Mouse (Mus musculus) CH12.LX (cell line): ENCODE results near the gene Plcb2. TPM values are rescaled to one million over a fixed set of nuclear protein-coding genes. Genes with fewer than 3 reads are reported as not detected.

ENCODE experiments used
- DNase-seq: peaks from one replicate; pipeline ENCODE4 v3.0.0-alpha.2; 2013; ENCODE audit errors: extremely low read depth
- H3K27ac ChIP-seq: 2 replicates; pipeline ENCODE4 v1.5.1; 2012; ENCODE audit warnings: low read depth, mild to moderate bottlenecking, control low read depth, moderate library complexity; ENCODE audit not compliant: insufficient read depth
- H3K27me3 ChIP-seq: replicated peaks from 2 replicates; pipeline ENCODE3; 2012; ENCODE audit warnings: inconsistent platforms
- H3K36me3 ChIP-seq, 2 experiments: replicated peaks in 1 of 2; 2 replicates each; pipeline versions ENCODE3 to v1.6.1; 2012; ENCODE audit warnings: inconsistent platforms in 1 of 2, low read length in 1 of 2, mild to moderate bottlenecking in 1 of 2, mixed read lengths in 1 of 2, moderate library complexity in 1 of 2; ENCODE audit not compliant: control insufficient read depth in 1 of 2, insufficient read depth in 1 of 2
- H3K4me1 ChIP-seq, 2 experiments: 2 replicates each; pipeline ENCODE4 v1.6.1; 2012; ENCODE audit warnings: inconsistent platforms in 1 of 2, moderate library complexity in 1 of 2; ENCODE audit not compliant: insufficient read depth in 2 of 2, control insufficient read depth in 1 of 2
- H3K4me2 ChIP-seq: 2 replicates; pipeline ENCODE4 v1.6.1; 2012; ENCODE audit warnings: low read depth, mild to moderate bottlenecking, control low read depth; ENCODE audit not compliant: poor library complexity, insufficient read depth, severe bottlenecking
- H3K4me3 ChIP-seq, 3 experiments: fragments of 150-350 bp in 1 of 3; sonication (generic) in 1 of 3; replicated peaks in 1 of 3; 2 replicates each; pipeline versions ENCODE3 to v1.5.1; 2011 to 2012; ENCODE audit warnings: low read depth in 2 of 3, low read length in 2 of 3, mild to moderate bottlenecking in 2 of 3, moderate library complexity in 2 of 3, control low read depth in 1 of 3, improper control_type of control experiment in 1 of 3, inconsistent platforms in 1 of 3, mixed read lengths in 1 of 3; ENCODE audit not compliant: poor library complexity in 1 of 3
- H3K79me2 ChIP-seq: replicated peaks from 2 replicates; pipeline ENCODE4 v1.6.1; 2012; ENCODE audit warnings: mild to moderate bottlenecking, moderate library complexity; ENCODE audit not compliant: control insufficient read depth, poor library complexity, insufficient read depth, severe bottlenecking; ENCODE audit errors: extremely low read depth
- H3K9ac ChIP-seq: 2 replicates; pipeline ENCODE4 v1.6.1; 2012; ENCODE audit warnings: low read depth, mild to moderate bottlenecking, control low read depth, moderate library complexity; ENCODE audit not compliant: insufficient read depth
- H3K9me3 ChIP-seq: replicated peaks from 2 replicates; pipeline ENCODE3; 2012; ENCODE audit warnings: low read length, inconsistent platforms, mixed read lengths
- BHLHE40 ChIP-seq: IDR thresholded peaks from 2 replicates; pipeline ENCODE4 v1.6.1; 2011; ENCODE audit warnings: mild to moderate bottlenecking, low read depth, low read length, improper control_type of control experiment
- CHD2 ChIP-seq: IDR thresholded peaks from 2 replicates; pipeline ENCODE4 v1.6.1; 2011; ENCODE audit warnings: low read length, improper control_type of control experiment
- CTCF ChIP-seq, 2 experiments: IDR thresholded peaks in 1 of 2; conservative IDR thresholded peaks in 1 of 2; 2 replicates each; pipeline ENCODE4 v1.5.1; 2011 to 2012; ENCODE audit warnings: low read depth in 2 of 2, low read length in 2 of 2, improper control_type of control experiment in 1 of 2, inconsistent platforms in 1 of 2, mild to moderate bottlenecking in 1 of 2, moderate library complexity in 1 of 2
- EP300 ChIP-seq: IDR thresholded peaks from 2 replicates; pipeline ENCODE4 v1.6.1; 2011; ENCODE audit warnings: low read length, improper control_type of control experiment
- ETS1 ChIP-seq: conservative IDR thresholded peaks from 2 replicates; pipeline ENCODE4 v1.6.1; 2012; ENCODE audit warnings: low read depth, mild to moderate bottlenecking, inconsistent platforms, low read length, improper control_type of control experiment, moderate library complexity
- HCFC1 ChIP-seq: IDR thresholded peaks from 2 replicates; pipeline ENCODE4 v1.6.1; 2012; ENCODE audit warnings: low read depth, mild to moderate bottlenecking, inconsistent platforms, low read length, improper control_type of control experiment
- KAT2A ChIP-seq: IDR thresholded peaks from 2 replicates; pipeline ENCODE4 v1.6.1; 2012; ENCODE audit warnings: low read length, improper control_type of control experiment, inconsistent platforms; ENCODE audit not compliant: insufficient replicate concordance
- MXI1 ChIP-seq: IDR thresholded peaks from 2 replicates; pipeline ENCODE4 v1.6.1; 2011; ENCODE audit warnings: mild to moderate bottlenecking, low read depth, low read length, improper control_type of control experiment
- PAX5 ChIP-seq: IDR thresholded peaks from 2 replicates; pipeline ENCODE4 v1.6.1; 2012; ENCODE audit warnings: low read length, inconsistent platforms, mixed read lengths
- RCOR1 ChIP-seq: conservative IDR thresholded peaks from 2 replicates; pipeline ENCODE4 v1.6.1; 2012; ENCODE audit warnings: low read depth, mild to moderate bottlenecking, inconsistent platforms, low read length, improper control_type of control experiment
- SMC3 ChIP-seq: IDR thresholded peaks from 2 replicates; pipeline ENCODE4 v1.6.1; 2011; ENCODE audit warnings: low read depth, low read length, improper control_type of control experiment
- USF1 ChIP-seq: IDR thresholded peaks from 2 replicates; pipeline ENCODE4 v1.6.1; 2014; ENCODE audit warnings: low read depth, mild to moderate bottlenecking, inconsistent platforms, low read length, improper control_type of control experiment
- ZKSCAN1 ChIP-seq: IDR thresholded peaks from 2 replicates; pipeline ENCODE4 v1.6.1; 2012; ENCODE audit warnings: low read depth, inconsistent platforms, low read length, improper control_type of control experiment, borderline replicate concordance
- ZNF384 ChIP-seq: IDR thresholded peaks from 2 replicates; pipeline ENCODE4 v1.6.1; 2012; ENCODE audit warnings: low read depth, low read length, improper control_type of control experiment, inconsistent platforms
- dilution Hi-C: fragments of 300-500 bp; cut with MboI; formaldehyde crosslinking; loops from 2 replicates; pipeline ENCODE4 v1.14.3; 2020; ENCODE audit warnings: low sequenced_read_pairs; ENCODE audit not compliant: extremely low pct_unique_long_range_greater_than_20kb, extremely low pct_ligation_motif_present
- in situ Hi-C: fragments of 300-500 bp; cut with MboI; formaldehyde crosslinking; loops from 3 replicates; pipeline ENCODE4 v1.14.3; 2019; ENCODE audit warnings: low sequenced_read_pairs, low pct_ligation_motif_present, low pct_unique_long_range_greater_than_20kb, mixed read lengths
- polyA plus RNA-seq: library from polyadenylated mRNA; unstranded; fragments of >175 nt; gene quantifications from 2 replicates; pipeline ENCODE4 v1.2.1, GENCODE M21; 2012; ENCODE audit warnings: low read depth; ENCODE audit not compliant: insufficient read length
- total RNA-seq, 2 experiments: library from RNA; depleted of rRNA; stranded (reverse); fragments of 300-350 nt in 1 of 2; fragments of >200 nt in 1 of 2; gene quantifications; 2 replicates each; pipeline ENCODE4 v1.2.3; 2012 to 2014

The Plcb2 gene
- total and polyA plus RNA-seq, 3 experiments: 5.7 to 22.3 (median 7.8) TPM

DNA sequence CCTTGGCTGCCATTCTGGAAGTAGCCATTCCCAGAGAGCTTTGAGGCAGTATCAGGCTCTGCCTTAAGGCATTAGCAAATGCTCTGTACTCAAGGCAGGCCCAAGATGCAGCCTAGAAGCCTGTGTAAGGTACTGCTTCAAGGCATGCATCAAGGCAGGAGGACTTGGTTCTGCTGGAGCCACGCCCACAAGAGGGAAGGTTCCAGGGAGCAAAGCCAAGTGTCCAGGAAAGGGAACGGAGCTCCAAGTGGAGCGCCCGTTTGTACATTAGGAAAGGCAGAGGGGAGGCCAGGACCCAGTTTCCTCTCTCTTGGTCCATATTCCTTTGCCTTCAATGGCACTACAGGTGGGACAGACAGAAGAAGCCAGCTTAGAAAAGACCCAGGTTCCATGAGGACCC lies 19.8 kb downstream of the Plcb2 start:
- TF ChIP-seq ZNF384 (no peak), HCFC1 (no peak), MXI1 (no peak), ZKSCAN1 (no peak), ETS1 (no peak), KAT2A (no peak), EP300 (no peak), PAX5 (no peak), CTCF (conservative IDR thresholded peaks at IDR 0.05 in 1 of 2, IDR thresholded peaks at IDR 0.05 in 1 of 2; ENCODE audit: low read depth in 2 of 2, low read length in 2 of 2) (no peak)
- TF ChIP-seq, all 38 proteins: peak for 0
- Histone ChIP-seq H3K4me3 (no peak overlapping the region), H3K4me2 (no peak overlapping the region), H3K27me3 (no peaks in the 10 kb centered on the region), H3K79me2 (no peaks in the 10 kb centered on the region), H3K9ac (no peak overlapping the region), H3K27ac (no peak overlapping the region), H3K9me3 (peaks cover 3% of the 10 kb centered on the region), H3K36me3 (peaks cover 13 to 64% of the 10 kb centered on the region in 2 experiments), H3K4me1 (peaks cover 8 to 34% of the 10 kb centered on the region in 2 experiments)
- in situ Hi-C loops: no loop called here
- dilution Hi-C loops: no loop called here
- no peak for DNase-seq

DNA sequence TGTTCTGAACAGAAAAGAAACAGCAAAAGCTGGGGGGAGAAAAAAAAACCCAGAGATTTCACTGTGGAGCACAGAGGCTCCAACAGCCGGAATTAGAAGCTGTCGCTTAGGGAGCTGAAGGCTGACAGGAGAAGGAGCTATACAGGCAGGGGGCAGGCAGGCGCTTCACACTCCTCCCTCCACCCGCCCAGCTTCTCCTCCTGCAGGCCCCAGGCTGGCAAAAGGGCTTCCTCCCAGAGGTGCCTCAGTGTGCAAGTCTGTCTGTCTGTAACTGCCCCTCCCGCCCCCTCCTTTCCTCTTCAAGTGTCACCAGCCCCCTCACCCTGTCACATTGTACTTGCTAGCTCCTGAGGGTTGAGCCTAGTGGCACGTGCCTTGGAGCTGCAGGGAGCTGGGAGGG lies 21.8 kb downstream of the Plcb2 start:
- dilution Hi-C loops (no loop called here), in situ Hi-C loops (no loop called here)
- Histone ChIP-seq H3K4me3 (no peak overlapping the region), H3K4me2 (no peak overlapping the region), H3K9ac (no peak overlapping the region), H3K79me2 (no peaks in the 10 kb centered on the region), H3K36me3 (peaks cover 6 to 44% of the 10 kb centered on the region in 2 experiments), H3K27me3 (no peaks in the 10 kb centered on the region), H3K27ac (no peak overlapping the region), H3K9me3 (peaks cover 19% of the 10 kb centered on the region), H3K4me1 (peaks cover 5 to 29% of the 10 kb centered on the region in 2 experiments)
- no peak for DNase-seq
- no peak for TF ChIP-seq RCOR1
- TF ChIP-seq CHD2: no peak
- peak; percentile 29; the same call in 1 of the 2 replicates for TF ChIP-seq BHLHE40
- TF ChIP-seq SMC3: no peak

DNA sequence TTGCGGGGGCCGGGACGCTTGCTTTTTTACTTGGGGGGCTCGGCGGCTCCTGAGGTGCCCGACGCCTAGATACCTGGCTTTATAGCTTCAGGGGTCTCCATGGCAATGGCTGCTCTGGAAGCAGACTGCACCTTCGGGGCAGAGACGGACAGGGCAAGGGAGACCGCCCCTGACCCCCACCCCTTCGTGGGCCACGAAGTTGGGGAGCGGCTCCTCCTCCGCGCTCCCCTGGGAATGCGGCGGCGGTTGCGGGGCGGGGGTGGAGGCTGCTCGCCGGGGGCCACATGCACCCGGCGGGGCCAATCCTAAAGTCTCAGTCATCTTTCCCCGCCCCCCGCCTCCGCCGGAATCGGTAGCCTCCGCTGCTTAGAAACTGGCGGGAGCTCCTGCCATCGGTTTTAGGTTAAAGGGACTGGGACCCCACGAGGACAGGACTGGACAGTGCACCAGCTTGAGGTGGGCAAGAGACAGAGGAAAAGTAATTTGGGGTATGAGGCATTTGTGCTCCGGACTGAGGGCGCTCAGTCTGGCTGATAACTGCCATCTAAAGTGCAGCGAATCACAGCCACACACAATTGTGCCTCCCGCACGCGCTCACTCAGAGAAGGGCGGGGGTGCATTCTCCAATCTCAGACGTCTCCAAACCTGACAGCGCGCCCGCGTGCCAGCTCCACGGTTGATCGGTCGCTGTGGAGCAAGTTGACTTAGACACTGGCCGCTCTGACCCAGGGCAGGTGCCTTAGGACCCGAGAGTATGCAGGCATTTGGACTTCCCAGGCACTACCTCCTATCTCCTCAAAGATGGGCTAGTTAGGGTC lies 24.1 kb downstream of the Plcb2 start, which contains the start of gene Ankrd63:
TSS of gene Ankrd63 (minus strand) at position 51 of the 818 bp plus-strand sequence.
- peaks cover 0 to 21% of the 10 kb centered on the region in 2 experiments for H3K36me3 ChIP-seq
- no peaks in the 10 kb centered on the region for H3K27me3 ChIP-seq
- peak within 1 kb of the TSS; percentile 37 for H3K4me2 ChIP-seq
- H3K9ac ChIP-seq: no peak within 1 kb of the TSS
- H3K4me3 ChIP-seq: no peak within 1 kb of the TSS
- H3K9me3 ChIP-seq: peaks cover 21% of the 10 kb centered on the region
- in situ Hi-C loops: no loop called here
- no peaks in the 10 kb centered on the region for H3K79me2 ChIP-seq
- peaks cover 5 to 29% of the 10 kb centered on the region in 2 experiments for H3K4me1 ChIP-seq
- TF ChIP-seq BHLHE40 (peak; percentile 42; the same call in 1 of the 2 replicates), USF1 (no peak)
- H3K27ac ChIP-seq: no peak within 1 kb of the TSS
- dilution Hi-C loops: no loop called here
- no peak for DNase-seq
